In the genomic region with DNA sequence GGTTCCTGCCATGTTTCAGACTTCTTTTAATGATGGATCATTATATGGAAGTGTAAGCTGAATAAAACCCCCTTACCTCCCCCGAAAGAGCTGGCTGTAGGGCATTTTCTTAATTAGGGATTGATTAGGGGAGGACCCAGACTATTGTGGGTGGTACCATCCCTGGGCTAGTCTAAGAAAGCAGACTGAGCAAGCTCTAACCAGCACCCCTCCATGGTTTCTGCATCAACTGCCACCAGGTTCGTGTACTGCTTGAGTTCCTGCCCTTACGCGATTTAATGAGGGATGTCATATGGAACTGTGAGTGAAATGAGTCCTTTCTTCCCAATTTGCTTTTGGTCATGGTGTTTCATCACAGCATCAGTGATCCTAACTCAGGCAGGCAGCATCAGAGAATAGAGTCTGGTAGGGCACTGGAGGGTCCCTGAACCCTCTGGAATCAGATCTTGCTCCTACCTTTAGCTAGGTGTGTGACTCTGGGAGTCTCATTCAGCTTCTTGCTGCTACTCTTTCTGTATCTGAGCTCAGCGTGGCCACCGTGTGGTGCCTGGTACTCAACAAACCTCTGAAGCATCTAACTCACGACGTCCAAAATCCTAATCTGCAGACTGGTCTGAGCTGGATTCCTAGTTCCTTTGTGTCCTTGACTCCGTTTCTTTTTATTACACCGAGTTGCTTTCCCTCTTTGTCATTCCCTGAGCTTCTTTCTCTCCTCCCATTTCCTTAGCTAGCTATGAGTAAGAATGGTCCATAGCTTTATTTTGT, we compare ENCODE assay signal across 21 mouse cellular contexts.
DNase-seq lines count a peak whose midpoint lies in the region; ATAC-seq and TF ChIP-seq lines count a peak whose summit lies in the region.
"Had no signal": no experiment of that assay in that cellular context is flagged by ENCODE, and none has a peak within 500 bp of the region (broad histone marks: within the 10 kb centered on the region; RNA-seq: fewer than 3 reads in every experiment).

No protein-coding gene starts in this region.

- peaks cover 7% of the 10 kb centered on the region; the same call in 1 of the 2 replicates for H3K4me1 ChIP-seq in midbrain, embryonic 10.5 days
- no peaks in the 10 kb centered on the region for H3K4me1 ChIP-seq in midbrain, embryonic 16.5 days (ENCODE audit: control insufficient read depth, insufficient read depth, low read length)
- H3K4me1 ChIP-seq in midbrain, embryonic 12.5 days, result no peaks in the 10 kb centered on the region; the same call in 1 of the 2 replicates
- no peaks in the 10 kb centered on the region for H3K4me1 ChIP-seq in midbrain, postnatal 0 days (ENCODE audit: insufficient read depth, low read length)
- H3K4me1 ChIP-seq: embryonic facial prominence, embryonic 13.5 days; forebrain, embryonic 12.5 days; hindbrain, embryonic 10.5 days; hindbrain, embryonic 15.5 days had no signal

- H3K36me3 ChIP-seq in midbrain, embryonic 10.5 days, result no peaks in the 10 kb centered on the region
- no peaks in the 10 kb centered on the region for H3K36me3 ChIP-seq in midbrain, embryonic 16.5 days (ENCODE audit: control insufficient read depth, insufficient read depth, low read length)
- H3K36me3 ChIP-seq in midbrain, embryonic 12.5 days, result no peaks in the 10 kb centered on the region
- H3K36me3 ChIP-seq in midbrain, postnatal 0 days (ENCODE audit: insufficient read depth, low read length), result no peaks in the 10 kb centered on the region
- H3K36me3 ChIP-seq: embryonic facial prominence, embryonic 13.5 days; forebrain, embryonic 12.5 days; hindbrain, embryonic 10.5 days; hindbrain, embryonic 15.5 days had no signal

- H3K9me3 ChIP-seq in midbrain, embryonic 10.5 days (replicated peaks), result no peaks in the 10 kb centered on the region
- H3K9me3 ChIP-seq in midbrain, embryonic 16.5 days (replicated peaks; ENCODE audit: control insufficient read depth, low read length, poor library complexity, severe bottlenecking), result no peaks in the 10 kb centered on the region
- no peaks in the 10 kb centered on the region for H3K9me3 ChIP-seq in midbrain, embryonic 12.5 days
- no peaks in the 10 kb centered on the region for H3K9me3 ChIP-seq in midbrain, postnatal 0 days (ENCODE audit: low read length)
- H3K9me3 ChIP-seq: embryonic facial prominence, embryonic 13.5 days; forebrain, embryonic 12.5 days; hindbrain, embryonic 10.5 days; hindbrain, embryonic 15.5 days had no signal

- peak; percentile 39 for TF ChIP-seq CTCF in midbrain, postnatal 0 days (IDR thresholded peaks at IDR 0.05)

- DNase-seq in midbrain, embryonic 10.5 days (ENCODE audit: low spot score), result no peak
- no peak for DNase-seq in midbrain, postnatal 0 days (ENCODE audit: low spot score)
- no peak for DNase-seq in adipocyte (ENCODE audit: low spot score)
- DNase-seq: adrenal gland, adult 8-10 months; adrenal gland, postnatal 36 days; cerebellum, adult 11-12 months; cerebellum, adult 9-11 months; cerebellum, postnatal 36 days; gastrocnemius, postnatal 10 days; heart, adult 2 months had no signal

- H3K9ac ChIP-seq in midbrain, embryonic 16.5 days (ENCODE audit: low read depth, low read length), result no peak overlapping the region
- H3K9ac ChIP-seq in midbrain, embryonic 12.5 days (replicated peaks), result no peak overlapping the region
- no peak overlapping the region for H3K9ac ChIP-seq in midbrain, postnatal 0 days (replicated peaks; ENCODE audit: low read length, poor library complexity, severe bottlenecking)
- H3K9ac ChIP-seq: embryonic facial prominence, embryonic 13.5 days; forebrain, embryonic 12.5 days; hindbrain, embryonic 15.5 days had no signal

- no peaks in the 10 kb centered on the region for H3K27me3 ChIP-seq in midbrain, embryonic 10.5 days (ENCODE audit: low read depth, poor library complexity, severe bottlenecking)
- H3K27me3 ChIP-seq in midbrain, embryonic 16.5 days (ENCODE audit: control insufficient read depth, insufficient read depth, low read depth, low read length), result no peaks in the 10 kb centered on the region
- H3K27me3 ChIP-seq in midbrain, embryonic 12.5 days, result no peaks in the 10 kb centered on the region
- no peaks in the 10 kb centered on the region for H3K27me3 ChIP-seq in midbrain, postnatal 0 days (ENCODE audit: insufficient read depth, low read length)
- H3K27me3 ChIP-seq: CH12.LX; embryonic facial prominence, embryonic 13.5 days; forebrain, embryonic 12.5 days; hindbrain, embryonic 15.5 days had no signal

- ATAC-seq in midbrain, embryonic 16.5 days, result no peak
- ATAC-seq in midbrain, embryonic 12.5 days (ENCODE audit: low FRiP score, low read depth), result peak; percentile 75
- 0 out of 2 replicates have a peak, but pooled peaks have one; percentile 44 for ATAC-seq in midbrain, postnatal 0 days (ENCODE audit: low FRiP score)
- no peak for ATAC-seq in granulocyte monocyte progenitor cell, adult 5-6 weeks (replicated peaks; ENCODE audit: poor library complexity, severe bottlenecking)
- ATAC-seq: forebrain, embryonic 16.5 days; Patski had no signal

- WGBS in midbrain, embryonic 10.5 days, result 62% methylated on average over 10 of the region's 10 CpGs
- WGBS in midbrain, embryonic 16.5 days, result 43% methylated on average over 10 of the region's 10 CpGs
- 52% methylated on average over 10 of the region's 10 CpGs for WGBS in midbrain, embryonic 12.5 days
- whole genome bisulfite sequencing in midbrain, postnatal 0 days, result 34% methylated on average over 10 of the region's 10 CpGs

- H3K27ac ChIP-seq in midbrain, embryonic 10.5 days (replicated peaks), result 0 out of 2 replicates have a peak overlapping the region, but pooled peaks have one; percentile 61
- H3K27ac ChIP-seq in midbrain, embryonic 16.5 days (ENCODE audit: low read length), result no peak overlapping the region
- H3K27ac ChIP-seq in midbrain, embryonic 12.5 days (replicated peaks), result no peak overlapping the region
- H3K27ac ChIP-seq in midbrain, postnatal 0 days (ENCODE audit: low read depth, low read length), result no peak overlapping the region
- H3K27ac ChIP-seq: embryonic facial prominence, embryonic 13.5 days; forebrain, embryonic 12.5 days; heart, adult 2 months; hindbrain, embryonic 10.5 days; hindbrain, embryonic 15.5 days had no signal

- no peak overlapping the region for H3K4me2 ChIP-seq in midbrain, embryonic 16.5 days (ENCODE audit: low read length)
- H3K4me2 ChIP-seq in midbrain, embryonic 12.5 days (replicated peaks), result no peak overlapping the region
- no peak overlapping the region for H3K4me2 ChIP-seq in midbrain, postnatal 0 days (ENCODE audit: low read depth, low read length, poor library complexity, severe bottlenecking)
- H3K4me2 ChIP-seq: embryonic facial prominence, embryonic 13.5 days; forebrain, embryonic 12.5 days; heart, embryonic 11.5 days; hindbrain, embryonic 15.5 days had no signal

- H3K4me3 ChIP-seq in midbrain, embryonic 10.5 days, result no peak overlapping the region
- no peak overlapping the region for H3K4me3 ChIP-seq in midbrain, embryonic 16.5 days (ENCODE audit: low read depth, low read length)
- no peak overlapping the region for H3K4me3 ChIP-seq in midbrain, embryonic 12.5 days
- H3K4me3 ChIP-seq in midbrain, postnatal 0 days (ENCODE audit: low read depth, low read length), result no peak overlapping the region
- H3K4me3 ChIP-seq: embryonic facial prominence, embryonic 13.5 days; forebrain, embryonic 12.5 days; heart, adult 2 months; hindbrain, embryonic 10.5 days; hindbrain, embryonic 15.5 days had no signal

Comparison
In these comparisons a context has a peak if more than half of its experiments do, and no peak if none do; other contexts are left out.
1. ATAC-seq: peak in midbrain, embryonic 12.5 days (single experiment) and midbrain, postnatal 0 days (single experiment); none in midbrain, embryonic 16.5 days (single experiment) and granulocyte monocyte progenitor cell, adult 5-6 weeks (single experiment).